Mouse (Mus musculus) 3134 (cell line): ENCODE results near the gene Trim39.
A peak's percentile ranks its signal among the peaks of the same experiment; 100 is the strongest.

Experiments used
- DNase-seq: peaks from one replicate; pipeline ENCODE4 v3.0.0-alpha.2; 2011; ENCODE audit warnings: low spot score; ENCODE audit not compliant: insufficient read length; ENCODE audit errors: extremely low read depth

The Trim39 gene

DNA sequence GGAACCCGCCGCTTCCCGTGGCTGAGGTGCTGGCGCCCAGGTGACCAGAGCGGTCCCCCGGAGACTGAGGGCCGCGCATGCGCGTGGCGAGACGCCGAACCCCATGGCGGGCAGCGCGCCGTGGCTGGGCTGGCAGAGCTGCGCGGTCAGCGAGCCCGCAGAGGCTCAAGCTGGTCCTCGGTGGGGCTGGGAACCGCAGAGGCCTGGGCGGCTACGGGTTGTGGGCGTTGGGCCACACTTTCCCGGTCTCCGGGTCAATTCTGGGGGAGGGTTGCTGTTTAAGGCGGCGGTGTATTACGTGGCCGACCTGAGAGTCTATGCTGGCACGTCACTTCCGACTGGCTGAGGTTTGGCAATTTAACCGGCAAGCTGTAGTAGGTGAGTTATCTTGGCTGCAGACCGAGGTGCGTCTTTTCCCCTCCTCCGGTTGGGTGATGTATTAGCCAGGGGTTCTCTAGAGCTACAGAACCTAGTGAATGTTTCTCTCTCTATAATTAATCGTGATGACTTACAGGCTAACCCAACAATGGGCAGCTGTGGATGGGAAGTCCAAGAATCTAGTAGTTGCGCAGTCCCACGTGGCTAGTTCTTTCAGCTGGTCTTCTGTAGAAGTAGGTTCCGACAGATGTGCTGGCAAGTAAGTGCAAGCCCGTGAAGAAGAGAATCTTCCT, at the start of gene Trim39:
Gene Trim39 (minus strand): TSS at position 662 of the 671 bp plus-strand sequence.
- DNase-seq: peak; percentile 92

DNA sequence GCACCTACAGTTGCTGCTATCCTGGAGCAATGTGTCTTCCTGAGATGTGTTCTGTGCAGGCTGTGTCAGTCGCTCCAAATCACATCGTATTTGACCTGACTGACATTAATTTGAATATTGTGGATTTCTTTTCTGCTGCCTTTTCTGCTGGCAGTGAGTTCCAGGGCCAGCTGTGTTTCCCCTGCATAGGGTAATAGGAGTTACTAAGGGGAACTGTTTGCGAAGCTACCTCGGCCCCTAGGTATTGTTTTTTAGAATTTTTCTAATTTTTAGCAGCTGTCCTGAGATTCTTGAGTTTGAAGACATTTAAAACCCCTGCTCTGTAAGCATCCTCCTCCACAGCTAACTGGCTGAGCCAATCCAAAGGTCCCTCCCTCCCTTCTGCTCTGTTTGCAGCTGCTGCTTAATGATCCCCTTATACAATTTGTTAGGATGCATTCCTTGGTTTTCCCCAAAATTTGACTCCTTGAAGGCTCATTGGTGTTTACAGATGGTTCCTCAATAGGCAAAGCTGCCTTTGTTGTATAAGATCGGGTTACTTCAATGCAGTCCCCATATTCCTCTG, 43.7 kb upstream of the Trim39 start:
- DNase-seq: no peak

DNA sequence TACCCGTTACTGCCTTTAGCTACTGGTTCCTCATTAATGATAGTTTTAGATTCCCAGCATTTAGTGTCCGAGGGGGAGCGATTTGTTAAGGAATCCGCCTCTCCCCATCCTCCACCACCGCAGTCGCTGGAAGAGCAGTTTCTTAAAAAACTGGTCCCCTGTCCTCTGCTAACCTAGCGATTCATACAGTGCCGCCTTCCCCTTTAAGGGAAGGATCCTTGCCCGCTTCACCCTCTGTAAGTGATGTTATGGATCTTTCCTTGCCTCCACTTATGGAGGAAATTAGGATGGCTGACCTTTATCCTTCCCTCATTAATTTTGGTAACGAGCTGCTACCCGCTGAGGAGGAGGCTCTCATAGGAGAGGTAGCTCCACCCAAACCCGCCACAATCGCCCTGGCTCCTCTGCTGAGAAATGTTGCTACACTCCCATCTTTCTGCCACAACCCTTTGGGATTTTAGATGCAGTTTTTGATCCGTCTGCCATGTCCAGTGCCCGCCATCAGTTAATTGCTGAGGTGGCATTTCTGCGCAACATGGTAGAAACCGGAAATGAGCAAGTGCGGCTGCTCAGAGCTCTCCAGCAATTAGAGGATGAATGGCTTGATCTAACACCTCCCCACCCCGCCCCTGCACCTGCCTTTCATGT, 43.1 kb upstream of the Trim39 start:
- DNase-seq: no peak

GRCm38 (mm10) chr17:36314511-36314910, 42.5 kb upstream of the Trim39 start:
- no peak for DNase-seq

GRCm38 (mm10) chr17:36309293-36309692, 37.2 kb upstream of the Trim39 start:
- DNase-seq: no peak

- peak; percentile 21 for DNase-seq
These were observed 36.8 kb upstream of the Trim39 start for GRCm38 (mm10) chr17:36308855-36309254.

- no peak for DNase-seq
These were observed 14.3 kb upstream of the Trim39 start, which contains the start of gene H2-M10.2 for GRCm38 (mm10) chr17:36286390-36286789. TSS of gene H2-M10.2 (minus strand) at chr17:36286490.

GRCm38 (mm10) chr17:36281521-36282245, 9.6 kb upstream of the Trim39 start:
- no peak for DNase-seq

DNA sequence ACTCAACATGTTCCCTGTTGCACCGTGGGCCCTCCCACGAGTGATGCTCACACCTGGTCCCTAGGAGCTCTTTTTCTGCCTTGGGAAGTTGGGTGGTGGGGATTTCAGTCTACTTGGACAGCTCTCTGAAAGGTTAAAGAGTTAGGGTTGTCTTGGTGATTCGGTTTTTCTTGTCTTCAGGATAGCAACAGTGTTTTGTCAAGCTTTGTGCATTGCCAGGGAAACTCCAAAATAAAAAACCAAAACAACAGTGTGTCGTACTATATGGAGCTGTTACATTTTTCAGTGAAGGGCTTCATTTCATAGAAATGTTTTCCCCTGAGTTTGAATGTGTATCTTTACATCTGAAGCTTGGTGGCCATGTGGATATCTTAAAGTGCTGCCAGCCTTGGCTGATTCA, 2.7 kb upstream of the Trim39 start:
- no peak for DNase-seq

GRCm38 (mm10) chr17:36273796-36274195, 1.7 kb upstream of the Trim39 start:
- DNase-seq: no peak

GRCm38 (mm10) chr17:36272643-36273366, 758 bp upstream of the Trim39 start:
- DNase-seq: no peak

GRCm38 (mm10) chr17:36270956-36271585, 976 bp downstream of the Trim39 start:
- peak; percentile 91 for DNase-seq

DNA sequence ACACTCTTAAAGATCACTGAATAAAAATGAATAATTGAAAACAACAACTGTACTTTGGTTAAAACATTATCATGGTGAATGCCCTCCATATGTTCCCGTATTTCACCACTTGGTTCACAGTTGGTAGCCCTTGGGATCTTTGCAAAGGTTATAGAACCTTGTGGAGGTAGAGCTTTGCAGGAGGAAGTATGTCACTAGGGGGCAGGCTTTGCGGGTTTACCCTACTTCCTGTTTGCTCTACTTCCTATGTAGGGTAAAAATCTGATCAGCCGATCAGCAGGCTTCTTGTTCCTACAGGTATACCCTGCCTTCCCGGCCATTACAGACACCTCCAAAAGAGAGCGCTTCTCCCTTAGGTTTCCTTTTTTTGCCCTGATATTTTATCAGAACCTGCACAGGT, 6.2 kb downstream of the Trim39 start:
- DNase-seq: no peak

DNA sequence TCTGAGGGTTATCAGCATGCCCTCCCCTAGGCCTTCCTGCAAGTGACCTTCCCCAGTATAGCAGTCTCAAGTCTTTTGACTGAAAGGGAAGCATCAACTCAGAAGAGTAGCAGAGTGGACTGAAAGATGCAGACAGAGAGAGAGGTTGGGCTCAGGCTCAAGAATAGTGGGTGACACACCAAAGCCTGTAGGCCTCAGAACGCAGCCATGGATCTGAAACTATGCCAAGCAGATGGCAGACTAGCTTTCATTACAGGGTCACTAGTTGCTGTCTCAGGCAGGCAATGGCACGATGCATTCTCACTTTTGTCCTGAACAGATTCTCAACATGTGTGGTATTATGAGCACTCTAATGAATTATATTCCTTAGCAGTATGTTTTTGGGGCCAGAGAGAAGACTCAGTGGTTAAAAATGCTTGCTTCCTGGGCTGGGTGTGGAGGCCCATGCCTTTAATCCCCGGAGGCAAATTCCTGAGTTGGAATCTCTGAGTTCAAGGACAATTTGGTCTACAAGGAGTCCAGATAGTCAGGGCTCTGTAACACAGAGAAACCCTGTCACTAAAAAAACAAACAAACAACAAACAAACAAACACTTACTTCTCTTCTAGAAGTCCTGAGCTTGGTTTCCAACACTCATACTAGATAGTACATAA, 7.6 kb downstream of the Trim39 start:
- no peak for DNase-seq

DNA sequence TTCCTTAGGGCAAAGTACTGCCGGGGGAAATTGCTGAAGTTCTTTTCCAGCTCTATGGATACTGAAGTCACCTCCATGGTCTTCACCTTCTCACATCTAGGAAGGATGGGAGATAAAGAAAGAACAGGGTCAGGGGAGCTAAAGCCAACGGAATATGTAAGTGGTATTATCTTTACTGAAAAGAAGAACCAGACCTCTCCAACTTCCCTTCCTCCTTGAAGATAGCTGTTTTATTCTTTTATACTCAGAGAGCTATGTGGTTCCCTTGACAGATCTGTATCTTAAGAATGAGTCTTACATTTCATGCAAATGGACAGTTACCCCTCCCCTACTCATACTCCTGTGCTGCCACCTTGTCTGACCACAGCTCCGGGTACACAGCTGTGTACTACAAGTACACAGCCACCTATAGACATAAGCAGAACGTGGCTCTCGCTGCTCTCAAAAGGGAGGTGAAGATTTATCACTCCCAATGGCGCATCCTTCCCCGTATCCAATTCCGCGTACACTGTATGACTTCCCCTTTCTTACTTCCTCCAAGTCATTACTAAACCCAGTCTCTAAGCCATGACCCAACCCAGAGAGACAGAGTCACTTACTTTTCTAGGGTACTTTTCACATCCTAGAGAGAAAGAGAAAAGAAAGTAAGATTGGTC, 10.4 kb downstream of the Trim39 start:
- DNase-seq: no peak

DNA sequence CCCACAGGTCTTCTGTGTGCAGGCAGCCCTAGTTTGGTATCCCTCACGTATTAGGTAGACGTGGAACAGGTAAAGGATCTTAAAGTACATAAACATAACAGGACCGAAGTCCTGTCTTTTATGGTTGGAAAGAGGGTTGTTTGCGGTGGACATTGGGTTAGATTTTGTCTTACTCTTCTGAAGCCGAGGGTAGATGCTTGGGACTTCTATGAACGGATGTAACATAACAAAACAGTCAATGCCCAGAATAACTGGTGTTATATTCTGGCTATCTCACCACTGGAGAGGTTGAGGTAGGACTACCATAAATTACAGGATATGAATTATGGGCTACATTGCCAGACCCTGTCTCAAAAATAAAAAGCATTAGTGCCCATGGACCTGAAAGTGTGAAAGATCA, 14.1 kb downstream of the Trim39 start, which contains the start of gene Rpp21:
Gene Rpp21 (minus strand): TSS at position 101 of the 400 bp plus-strand sequence.
- no peak for DNase-seq

GRCm38 (mm10) chr17:36257241-36257947, 14.7 kb downstream of the Trim39 start:
- peak; percentile 87 for DNase-seq

DNA sequence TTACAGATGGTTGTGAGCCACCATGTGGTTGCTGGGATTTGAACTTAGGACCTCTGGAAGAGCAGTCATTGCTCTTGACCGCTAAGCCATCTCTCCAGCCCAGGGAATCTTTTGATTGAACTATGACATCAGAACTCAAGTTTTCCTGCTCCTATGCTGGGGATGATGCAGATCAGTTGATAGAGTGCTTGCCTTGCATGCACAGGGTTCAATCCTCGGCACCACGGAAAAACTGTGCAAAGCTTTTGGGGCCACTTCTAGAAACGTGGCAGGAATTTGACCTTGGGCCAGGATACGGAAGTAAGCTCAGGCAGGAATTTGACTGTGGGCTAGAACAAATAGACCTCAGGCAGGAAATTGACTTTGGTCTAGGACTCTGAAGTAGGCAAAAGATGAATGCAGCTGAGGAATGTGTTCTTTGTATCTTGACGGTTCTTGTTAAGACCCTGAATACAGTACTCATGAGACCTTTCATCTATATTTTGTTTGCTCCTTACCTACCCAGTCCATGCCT, 18.9 kb downstream of the Trim39 start:
- DNase-seq: no peak
